In the genomic region with DNA sequence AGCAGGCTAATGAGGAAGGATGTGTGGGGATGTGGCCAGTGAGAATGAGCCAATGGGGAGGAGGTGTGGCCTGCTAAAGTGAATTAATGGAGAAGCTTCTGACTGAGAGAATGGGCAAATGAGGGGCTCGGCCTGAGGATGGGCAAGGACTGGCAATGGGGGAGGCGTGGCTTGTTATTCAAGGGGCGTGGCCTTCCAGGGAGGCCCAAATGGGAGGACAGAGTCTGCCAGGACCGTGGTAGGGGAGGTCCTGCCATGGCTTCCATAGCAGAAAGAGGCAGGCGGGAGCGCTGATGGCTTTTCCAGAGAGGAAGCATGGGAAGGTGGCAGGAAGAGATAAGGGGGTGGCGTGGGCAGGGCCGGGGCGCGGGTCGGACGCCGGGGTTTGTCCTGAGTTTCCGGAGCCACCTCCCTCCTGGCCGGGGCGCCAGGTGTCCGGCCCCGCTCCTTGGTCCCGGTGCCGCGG, we compare ENCODE assay signal across 9 mouse cellular contexts. TPM values are rescaled to one million over a fixed set of nuclear protein-coding genes. Genes with fewer than 3 reads are reported as not detected.
DNase-seq lines count a peak whose midpoint lies in the region; ATAC-seq lines count a peak whose summit lies in the region.
"Had no signal": no experiment of that assay in that cellular context is flagged by ENCODE, and none has a peak within 500 bp of the region (broad histone marks: within the 10 kb centered on the region; RNA-seq: fewer than 3 reads in every experiment).

No protein-coding gene starts in this region.

- peaks cover 23% of the 10 kb centered on the region for H3K4me1 ChIP-seq in heart, embryonic 10.5 days
- H3K4me1 ChIP-seq in lung, embryonic 16.5 days (replicated peaks; ENCODE audit: control insufficient read depth, insufficient read depth, low read length), result peaks cover 18% of the 10 kb centered on the region

- WGBS in heart, embryonic 10.5 days, result 2% methylated on average over 21 of the region's 21 CpGs
- 15% methylated on average over 20 of the region's 21 CpGs for WGBS in lung, embryonic 16.5 days

- H3K9me3 ChIP-seq in heart, embryonic 10.5 days, result 0 out of 2 replicates have a peak, but pooled peaks cover 4% of the 10 kb centered on the region
- no peaks in the 10 kb centered on the region for H3K9me3 ChIP-seq in lung, embryonic 16.5 days (ENCODE audit: control insufficient read depth, low read length)

- 0 out of 2 replicates have a peak overlapping the region, but pooled peaks have one; percentile 12 for H3K9ac ChIP-seq in lung, embryonic 16.5 days (ENCODE audit: low read length)

- peak overlapping the region; percentile 44 for H3K4me2 ChIP-seq in lung, embryonic 16.5 days (ENCODE audit: low read depth, low read length)

- peak overlapping the region; percentile 55 for H3K4me3 ChIP-seq in heart, embryonic 10.5 days
- H3K4me3 ChIP-seq in lung, embryonic 16.5 days (ENCODE audit: low read length), result peak overlapping the region; percentile 20

- peaks cover 47% of the 10 kb centered on the region for H3K36me3 ChIP-seq in heart, embryonic 10.5 days
- H3K36me3 ChIP-seq in lung, embryonic 16.5 days (ENCODE audit: control insufficient read depth, insufficient read depth, low read length), result peaks cover 60% of the 10 kb centered on the region

- DNase-seq in 416B (ENCODE audit: low read depth), result peak; percentile 98
- DNase-seq in embryo, embryonic 10 days (ENCODE audit: low spot score), result peak; percentile 81
- peak; percentile 87 for DNase-seq in heart, embryonic 10.5 days (ENCODE audit: low spot score)
- peak; percentile 45 to 50 for DNase-seq in kidney, adult 8-10 months
- peak; percentile 63 for DNase-seq in skeletal muscle tissue, adult 2 months (ENCODE audit: low read depth, low spot score)
- no peak for DNase-seq in thymus, postnatal 14 days
- no peak for DNase-seq in cerebellum, postnatal 36 days

- peak; percentile 71 for ATAC-seq in lung, embryonic 16.5 days (ENCODE audit: low read depth)
- ATAC-seq: Patski had no signal

- H3K27ac ChIP-seq in heart, embryonic 10.5 days, result peak overlapping the region; percentile 73
- peak overlapping the region; percentile 92 for H3K27ac ChIP-seq in lung, embryonic 16.5 days (ENCODE audit: low read length)

- H3K27me3 ChIP-seq in heart, embryonic 10.5 days (ENCODE audit: insufficient read depth, poor library complexity, severe bottlenecking), result no peaks in the 10 kb centered on the region
- no peaks in the 10 kb centered on the region for H3K27me3 ChIP-seq in lung, embryonic 16.5 days (ENCODE audit: control insufficient read depth, insufficient read depth, low read depth, low read length)
- H3K27me3 ChIP-seq: Patski had no signal

RNA-seq across cellular contexts. Expression of gene Nop53, which starts 9.1 kb away (rescaled TPM):
- polyA plus RNA-seq in heart, embryonic 10.5 days (2016; fragmentation: Nextera tagmentation; extraction: Ambion mirVana), result 136 and 152 TPM in 2 replicates
- 185 and 189 TPM in 2 replicates for polyA plus RNA-seq in lung, embryonic 16.5 days (2015; fragmentation: Nextera tagmentation; extraction: Ambion mirVana)

RNA-seq across cellular contexts. Expression of gene Ehd2, which starts 12.4 kb away (rescaled TPM):
- 22.1 and 26.2 TPM in 2 replicates for polyA plus RNA-seq in heart, embryonic 10.5 days (2016; fragmentation: Nextera tagmentation; extraction: Ambion mirVana)
- 95.0 and 109 TPM in 2 replicates for polyA plus RNA-seq in lung, embryonic 16.5 days (2015; fragmentation: Nextera tagmentation; extraction: Ambion mirVana)

RNA-seq across cellular contexts. Expression of gene Selenow, which starts 32.8 kb away (rescaled TPM):
- 750 and 752 TPM in 2 replicates for polyA plus RNA-seq in heart, embryonic 10.5 days (2016; fragmentation: Nextera tagmentation; extraction: Ambion mirVana)
- 755 and 791 TPM in 2 replicates for polyA plus RNA-seq in lung, embryonic 16.5 days (2015; fragmentation: Nextera tagmentation; extraction: Ambion mirVana)

Comparison
In these comparisons a context has a peak if more than half of its experiments do, and no peak if none do; other contexts are left out.
1. DNase-seq: peak in 416B (single experiment), embryo, embryonic 10 days (single experiment), heart, embryonic 10.5 days (single experiment), kidney, adult 8-10 months (2 of 2) and skeletal muscle tissue, adult 2 months (single experiment); none in thymus, postnatal 14 days (single experiment) and cerebellum, postnatal 36 days (0 of 2).